Mouse (Mus musculus): ENCODE results near the gene Sertm1. TPM values are rescaled to one million over a fixed set of nuclear protein-coding genes. Genes with fewer than 3 reads are reported as not detected.
A peak's percentile ranks its signal among the peaks of the same experiment; 100 is the strongest.

The Sertm1 gene
- total RNA-seq (2022), result 10 to 100 TPM; 22.8 to 25.4 (median 23.5) TPM

DNA sequence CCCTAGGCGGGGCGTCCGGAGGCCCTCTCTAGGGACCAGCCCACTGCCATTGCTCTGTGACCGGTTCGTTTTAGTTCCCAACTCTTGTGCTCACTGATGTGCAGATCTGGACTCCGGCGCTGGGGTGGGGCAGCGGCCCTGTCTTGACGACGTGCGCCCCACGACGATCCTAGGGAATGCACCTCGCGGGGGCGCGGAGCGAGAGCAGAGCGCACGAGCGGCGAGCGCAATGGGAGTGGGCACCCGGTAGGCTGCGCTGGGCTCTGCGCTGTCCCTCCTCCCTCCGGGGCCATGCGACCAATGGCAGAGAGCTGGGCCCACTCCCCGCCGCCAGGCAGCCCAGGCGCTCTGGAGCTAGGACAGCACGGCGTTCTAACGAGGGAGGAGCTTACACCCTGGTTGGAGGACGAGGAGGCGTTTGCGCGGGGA lies at the start of gene Sertm1:
Gene Sertm1, minus strand, starts transcription at position 245 of the 429 bp plus-strand sequence.
- DNase-seq (ENCODE audit: low spot score in 2 of 2), result peak; percentile 31 to 59

DNA sequence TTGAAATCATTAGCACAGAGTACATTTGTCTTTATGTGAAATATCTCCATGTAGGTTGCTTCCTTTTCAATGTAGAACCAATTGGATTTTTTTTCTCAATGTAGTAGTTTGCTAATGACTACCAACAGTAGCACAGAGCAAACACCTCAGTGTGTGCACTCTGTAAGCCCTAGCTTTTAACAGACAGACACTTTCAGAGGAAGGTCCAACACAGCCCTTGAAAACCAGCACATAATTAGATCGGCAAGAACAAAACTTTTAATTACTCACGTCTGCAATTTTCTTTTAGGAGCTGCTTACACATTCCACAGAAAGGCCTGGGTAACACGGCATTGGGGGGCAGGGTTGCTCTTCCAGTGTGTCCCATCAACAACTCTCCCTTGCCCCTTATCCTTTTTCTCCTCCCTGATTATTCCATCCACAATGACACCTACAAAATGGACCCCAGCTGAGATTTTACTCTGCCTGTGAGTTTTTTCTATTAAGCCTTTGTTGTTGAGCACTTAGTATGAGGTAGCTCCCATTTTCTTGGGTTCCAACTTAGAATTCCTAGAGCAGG lies 49.3 kb upstream of the Sertm1 start:
- no peak for DNase-seq (ENCODE audit: low spot score in 2 of 2)

DNA sequence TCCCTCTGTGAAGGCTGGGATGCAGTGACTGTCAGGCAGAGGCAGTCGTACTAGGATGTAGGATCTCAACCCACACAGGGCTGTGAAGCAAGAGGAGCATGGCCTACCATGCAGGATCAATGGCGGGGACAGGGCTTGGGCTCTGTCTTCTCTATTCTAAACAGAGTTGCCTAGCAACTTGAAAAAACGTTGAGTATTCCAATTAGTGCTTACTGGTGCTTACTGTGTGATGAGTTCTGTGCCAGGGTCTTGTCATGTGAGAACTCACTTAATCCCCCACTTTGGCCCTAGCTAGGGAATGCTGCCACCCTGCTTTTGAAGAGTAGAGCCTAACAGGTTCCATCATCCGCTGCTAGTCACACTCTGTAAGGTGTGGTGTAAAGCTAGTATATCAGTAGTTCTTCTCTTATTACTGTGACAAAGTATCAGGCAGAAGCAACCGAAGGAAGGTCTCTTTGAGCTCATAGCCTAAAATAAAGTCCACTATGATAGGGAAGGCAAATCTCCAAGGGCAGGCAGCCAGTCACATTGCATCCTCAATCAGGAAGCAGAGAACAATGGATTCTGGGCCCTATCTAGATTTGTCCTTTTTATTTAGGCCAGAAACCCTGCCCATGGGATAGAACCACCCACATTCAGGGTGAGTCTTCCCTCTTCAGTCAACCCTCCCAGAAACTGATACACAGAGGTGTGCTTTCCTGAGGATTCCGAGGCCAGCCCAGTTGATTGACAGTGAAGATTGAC lies 27.6 kb upstream of the Sertm1 start:
- no peak for DNase-seq (ENCODE audit: low spot score in 2 of 2)

DNA sequence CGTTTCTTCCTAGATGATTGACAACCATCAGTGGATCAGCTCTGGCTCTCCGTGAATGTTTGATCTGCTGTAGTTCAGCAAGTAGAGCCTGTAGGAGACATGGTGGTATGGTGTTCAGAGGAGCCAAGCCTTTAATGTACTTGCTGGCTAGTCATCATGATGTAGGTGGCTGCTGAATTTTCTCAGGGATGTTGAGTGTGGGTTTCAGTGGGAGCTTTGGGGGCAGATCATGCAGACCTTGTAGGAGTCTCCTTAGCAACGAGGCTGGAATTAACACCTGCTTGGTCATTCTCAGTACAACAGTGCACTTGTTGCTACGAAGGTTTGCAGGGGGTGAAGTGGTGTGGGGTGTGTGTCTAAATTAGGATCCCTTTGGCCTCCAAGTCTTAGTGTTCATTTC lies 18.8 kb upstream of the Sertm1 start:
- peak in 1 of 2 experiments; percentile 28 for DNase-seq (ENCODE audit: low spot score in 2 of 2)

DNA sequence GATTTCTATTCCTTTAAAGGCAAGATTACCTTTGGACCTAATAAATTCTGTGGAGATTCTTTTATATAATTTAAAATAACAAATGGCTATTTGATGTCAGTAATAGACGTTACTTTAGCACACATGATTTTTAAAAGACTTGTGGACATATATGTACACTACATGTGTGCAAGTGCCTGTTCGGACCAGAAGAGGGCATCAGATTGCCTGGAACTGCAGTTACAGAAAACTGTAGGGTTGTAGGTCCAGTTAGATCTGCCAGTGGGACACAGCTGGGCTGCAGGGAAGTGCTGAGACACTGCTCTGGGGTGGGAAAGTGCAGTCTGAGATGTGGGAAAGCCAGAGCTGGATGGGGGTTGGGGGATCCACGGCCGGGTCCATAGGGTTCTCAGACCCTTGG lies 16.9 kb upstream of the Sertm1 start:
- DNase-seq (ENCODE audit: low spot score in 2 of 2), result no peak

DNA sequence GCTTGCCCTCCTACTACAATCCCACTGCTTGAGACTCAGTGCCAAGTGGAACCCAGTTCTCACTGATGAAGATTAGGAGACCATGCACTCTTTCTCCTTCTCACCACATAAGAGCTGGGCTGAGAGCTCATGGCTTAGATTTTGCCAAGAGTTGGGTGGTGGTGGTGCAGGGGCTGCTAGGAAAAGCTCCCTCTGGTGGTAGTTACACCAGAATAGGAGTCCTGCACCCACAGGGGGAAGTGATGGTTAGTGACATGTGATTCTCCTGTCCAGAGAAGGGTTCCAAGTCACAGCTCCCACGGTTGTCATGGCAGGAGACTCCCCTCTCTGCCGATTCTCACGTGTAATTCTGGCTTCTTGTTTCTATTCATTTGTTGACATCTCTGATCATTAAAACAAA lies 4.7 kb upstream of the Sertm1 start:
- no peak for DNase-seq (ENCODE audit: low spot score in 2 of 2)

DNA sequence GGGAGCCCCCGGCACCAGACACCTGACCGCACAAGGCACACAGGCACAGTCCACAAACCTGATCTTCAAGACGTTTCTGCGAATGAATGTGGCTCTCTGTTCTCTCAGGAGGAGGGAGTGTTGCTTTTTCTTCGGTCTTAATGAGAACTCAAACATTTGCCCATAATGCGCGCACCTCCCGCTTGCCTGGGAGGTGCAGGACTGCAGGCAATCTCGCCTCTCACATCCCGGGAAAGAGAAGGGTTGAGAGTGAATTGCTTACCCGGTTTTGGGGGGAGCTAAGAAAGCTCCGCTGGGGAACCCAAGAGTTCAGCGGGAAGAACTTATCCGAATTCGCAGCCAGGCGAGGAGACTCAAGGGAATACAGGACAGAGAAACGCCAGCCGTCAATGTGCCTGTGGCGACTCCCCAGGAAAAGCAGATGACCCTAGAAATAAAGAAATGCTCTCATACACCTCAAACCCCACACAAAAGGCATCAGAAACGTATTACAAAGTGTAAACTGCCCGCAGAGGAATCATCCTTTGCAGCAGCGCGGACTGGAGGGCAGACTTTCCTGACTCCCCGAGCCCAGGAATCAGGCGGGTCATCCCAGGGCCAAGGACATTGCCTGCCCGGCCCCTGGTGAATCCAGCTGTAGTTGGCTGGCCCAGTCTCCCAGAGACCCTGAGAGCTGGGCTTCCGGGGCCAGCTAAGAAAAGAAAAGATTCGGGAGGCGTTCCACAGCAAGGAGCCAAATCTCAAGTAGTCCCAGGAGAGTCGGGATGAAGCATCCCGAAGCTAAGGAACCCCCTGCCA lies 643 bp downstream of the Sertm1 start:
- DNase-seq (ENCODE audit: low spot score in 2 of 2), result no peak

DNA sequence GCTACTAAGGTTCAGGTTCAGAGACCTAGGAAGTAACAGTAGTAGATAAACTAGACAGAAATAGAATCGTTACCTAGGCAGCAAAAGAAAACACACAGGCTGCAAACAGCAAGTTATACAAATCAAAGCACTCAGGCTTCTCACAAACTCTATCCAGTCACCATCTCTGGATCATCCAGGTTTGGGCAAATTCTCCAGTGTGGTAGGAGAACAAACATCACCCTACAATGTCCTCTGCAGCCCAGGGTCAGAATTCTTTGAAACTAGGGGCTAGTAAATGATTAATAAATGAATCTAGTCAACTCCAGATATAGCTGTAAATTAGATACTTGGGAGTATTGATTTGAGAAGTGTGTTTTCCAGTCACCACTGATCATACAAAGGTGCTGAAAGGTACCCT lies 6.8 kb downstream of the Sertm1 start:
- DNase-seq (ENCODE audit: low spot score in 2 of 2), result no peak

DNA sequence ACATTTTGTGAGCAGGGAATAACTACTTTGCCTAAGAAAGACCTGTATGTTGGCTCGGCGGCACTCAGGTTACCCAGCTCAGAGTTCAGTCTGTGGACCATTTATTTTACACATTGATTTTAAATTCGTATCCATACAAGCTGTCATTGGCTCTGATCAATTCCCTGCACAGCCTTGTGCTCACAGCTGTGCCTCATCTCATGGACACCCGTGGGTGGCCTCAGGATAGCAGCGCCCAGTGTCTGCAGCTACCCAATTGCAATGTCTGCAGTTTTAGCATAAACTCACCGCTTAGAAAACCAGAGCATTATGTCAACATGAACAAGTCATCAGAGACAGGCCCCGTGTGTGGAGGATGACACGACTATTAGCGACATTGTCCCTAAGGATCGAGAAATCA lies 17.7 kb downstream of the Sertm1 start:
- DNase-seq (ENCODE audit: low spot score in 2 of 2), result no peak

DNA sequence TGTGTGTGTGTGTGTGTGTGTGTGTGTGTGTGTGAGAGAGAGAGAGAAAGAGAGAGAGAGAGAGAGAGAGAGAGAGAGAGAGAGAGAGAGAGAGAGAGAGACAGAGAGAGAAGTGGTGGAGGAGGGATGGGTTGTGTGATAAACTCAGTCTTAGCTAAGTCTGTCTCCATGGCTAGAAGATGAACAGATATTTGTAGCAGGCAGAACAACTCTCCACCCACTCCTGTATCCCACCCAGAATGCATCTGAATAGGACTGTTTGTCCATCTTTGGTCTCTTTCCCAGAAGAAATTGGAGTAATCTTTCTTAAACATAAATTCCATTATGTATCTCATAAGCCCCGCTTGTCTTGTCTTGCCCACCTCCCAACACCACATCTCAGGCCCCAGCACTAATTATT lies 20.8 kb downstream of the Sertm1 start:
- DNase-seq (ENCODE audit: low spot score in 2 of 2), result no peak

DNA sequence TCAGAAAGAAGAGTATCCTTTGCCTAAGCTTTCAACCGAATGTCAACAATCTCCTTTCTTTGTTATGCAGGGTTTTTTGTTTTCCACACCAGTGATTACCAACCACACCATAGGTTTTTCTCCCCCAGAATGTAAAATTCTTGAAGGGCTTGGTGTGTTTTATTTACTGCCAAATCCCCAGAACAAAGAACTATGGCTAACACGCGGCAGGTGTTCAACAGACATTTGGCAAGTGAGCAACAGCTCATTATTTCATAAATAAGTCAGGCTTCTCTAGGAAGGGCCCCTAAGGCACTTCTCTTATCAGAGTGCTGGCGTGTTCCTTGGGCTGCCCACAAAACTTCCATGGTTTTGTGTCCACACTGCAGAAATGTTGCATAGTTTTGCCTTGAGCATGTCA lies 23.5 kb downstream of the Sertm1 start:
- DNase-seq (ENCODE audit: low spot score in 2 of 2), result no peak

DNA sequence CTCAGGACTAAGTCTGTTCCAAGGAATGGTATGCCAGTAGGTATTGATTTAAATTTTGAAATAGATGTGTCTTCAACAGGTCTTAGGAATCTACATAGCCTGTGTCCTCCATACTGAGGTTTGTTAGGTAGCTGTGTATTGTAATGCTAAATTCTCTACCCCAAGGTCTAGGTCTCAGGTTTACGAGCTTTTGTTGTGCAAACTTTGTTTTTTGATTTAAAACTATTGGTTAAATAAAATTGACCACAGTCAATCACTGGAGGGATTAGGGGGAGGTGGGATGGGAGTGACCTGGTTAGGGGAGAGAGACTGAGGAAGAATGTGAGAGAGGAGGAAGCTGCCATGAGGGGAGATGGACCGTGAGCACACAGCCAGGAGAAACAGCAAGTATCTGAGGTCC lies 29.2 kb downstream of the Sertm1 start:
- DNase-seq (ENCODE audit: low spot score in 2 of 2), result no peak

Other genes starting within 250 kb of the Sertm1 start
- 10 to 100 TPM; 38.4 to 46.3 (median 41.1) TPM for gene Supt20, start 223.1 kb downstream of the Sertm1 start, total RNA-seq (2022)
- not detected for gene Gm21958, start 201.5 kb downstream of the Sertm1 start, total RNA-seq (2022)
- gene Exosc8, start 180.5 kb downstream of the Sertm1 start, total RNA-seq (2022), result 10 to 100 TPM; 31.9 to 36.9 (median 34.7) TPM
- gene Alg5, start 180.3 kb downstream of the Sertm1 start, total RNA-seq (2022), result 10 to 100 TPM; 13.7 to 23.2 (median 20.4) TPM
- 10 to 100 TPM; 11.0 to 12.5 (median 11.6) TPM for gene Smad9, start 160.3 kb downstream of the Sertm1 start, total RNA-seq (2022)
- 10 to 100 TPM; 35.3 to 57.7 (median 46.8) TPM for gene Rfxap, start 108.1 kb downstream of the Sertm1 start, total RNA-seq (2022)
- gene Ccna1, start 139.6 kb upstream of the Sertm1 start, total RNA-seq (2022), result 1 to 10 TPM in 3 of 4 experiments, under 1 TPM in 1; 0.65 to 2.5 (median 1.8) TPM
- gene Spg20, start 196.2 kb upstream of the Sertm1 start, total RNA-seq (2022), result 10 to 100 TPM; 35.8 to 43.6 (median 42.7) TPM
- under 1 TPM in 3 of 4 experiments, not detected in 1; 0.33 to 0.84 (median 0.57) TPM for gene Ccdc169, start 221.5 kb upstream of the Sertm1 start, total RNA-seq (2022)